Mouse (Mus musculus): ENCODE data around the gene Net1. TPM values are rescaled to one million over a fixed set of nuclear protein-coding genes. Genes with fewer than 3 reads are reported as not detected.

The Net1 gene
- polyA plus RNA-seq (2015; fragmentation: Nextera tagmentation; extraction: Ambion mirVana) = 124 and 131 TPM in 2 replicates

DNA sequence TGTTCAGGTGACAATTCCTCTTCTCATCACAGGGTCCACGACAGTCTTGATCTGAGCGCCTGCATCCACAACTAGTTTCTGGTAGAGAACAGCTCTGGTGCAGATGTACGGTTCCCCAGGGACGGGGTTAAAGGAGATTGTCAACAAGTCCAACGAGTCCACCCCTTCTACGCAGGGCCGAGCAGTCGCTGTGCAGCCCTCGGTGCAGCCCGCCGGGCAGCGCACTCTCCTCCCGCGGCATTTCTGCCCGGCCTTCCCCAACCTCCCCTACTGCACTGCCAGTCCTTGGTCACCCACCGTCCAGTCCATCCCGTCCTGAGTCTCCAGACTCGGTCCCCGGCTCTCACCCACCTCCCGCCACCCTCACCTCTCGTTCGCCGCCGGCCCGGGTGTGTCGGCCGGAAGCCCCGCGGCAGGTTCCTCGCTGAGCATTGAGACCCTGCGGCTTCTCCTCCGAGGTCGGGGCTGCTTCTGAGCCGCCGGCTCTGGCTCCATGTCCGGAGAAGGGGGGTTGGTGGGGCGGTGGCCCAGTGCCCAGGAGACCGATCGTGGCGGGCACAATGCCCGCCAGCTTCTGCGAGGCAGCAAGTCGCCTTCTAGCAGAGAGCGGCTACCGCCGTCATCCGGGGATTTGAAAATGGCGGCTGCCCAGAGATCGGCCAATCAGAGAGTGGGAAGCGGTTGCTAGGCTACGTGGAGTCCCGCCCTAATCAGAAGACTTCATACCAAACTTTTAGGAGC lies at the start of gene Net1, which contains the start of gene Tubal3:
Gene Net1, minus strand, starts transcription at position 650 of the 741 bp plus-strand sequence.
Gene Tubal3, plus strand, starts transcription at position 704 of the 741 bp plus-strand sequence.
- Histone ChIP-seq H3K9ac (peak within 1 kb of the TSS; percentile 86), H3K4me3 (replicated peaks) (peak within 1 kb of the TSS; percentile 89), H3K27ac (no peak within 1 kb of the TSS), H3K27me3 (replicated peaks) (no peaks in the 10 kb centered on the region), H3K36me3 (no peaks in the 10 kb centered on the region; the same call in 1 of the 2 replicates), H3K4me1 (replicated peaks) (peaks cover 5% of the 10 kb centered on the region; the same call in 1 of the 2 replicates), H3K9me3 (no peaks in the 10 kb centered on the region), H3K4me2 (replicated peaks) (peak within 1 kb of the TSS; percentile 61)
- ATAC-seq = peak; percentile 99
- under 1% methylated on average over 52 of the region's 52 CpGs for WGBS

DNA sequence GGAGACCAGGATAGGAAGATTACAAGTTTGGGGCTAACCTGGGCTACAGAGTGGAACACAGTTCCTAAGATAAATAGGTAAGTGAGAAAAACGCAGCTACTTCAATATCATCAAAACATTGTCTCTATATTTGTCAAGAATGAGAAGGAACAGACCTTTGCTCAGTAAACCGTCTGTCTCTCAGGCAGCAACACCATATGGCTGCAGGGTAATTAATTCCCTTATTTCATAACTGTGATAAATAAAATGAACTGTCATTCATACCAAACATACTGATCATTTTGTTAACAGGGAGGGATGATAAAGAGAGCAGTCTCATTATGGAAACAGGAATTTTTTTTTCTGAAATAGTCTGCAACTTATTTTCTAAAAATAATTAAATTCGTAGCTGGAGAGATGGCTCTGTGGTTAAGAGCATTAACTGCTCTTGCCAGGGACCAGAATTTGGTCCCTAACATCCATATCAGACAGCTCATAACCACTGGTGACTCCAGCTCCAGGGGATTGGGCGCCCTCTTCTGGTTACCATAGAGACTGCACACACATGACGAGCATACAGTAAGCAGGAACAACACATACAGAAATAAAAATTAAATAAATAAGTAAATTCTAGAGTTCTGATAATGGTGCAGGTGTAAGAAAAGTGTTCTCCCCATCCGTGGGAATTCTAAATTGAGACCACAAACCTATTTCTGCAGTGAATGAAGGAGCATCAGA lies 33.3 kb upstream of the Net1 start:
- ATAC-seq = no peak

DNA sequence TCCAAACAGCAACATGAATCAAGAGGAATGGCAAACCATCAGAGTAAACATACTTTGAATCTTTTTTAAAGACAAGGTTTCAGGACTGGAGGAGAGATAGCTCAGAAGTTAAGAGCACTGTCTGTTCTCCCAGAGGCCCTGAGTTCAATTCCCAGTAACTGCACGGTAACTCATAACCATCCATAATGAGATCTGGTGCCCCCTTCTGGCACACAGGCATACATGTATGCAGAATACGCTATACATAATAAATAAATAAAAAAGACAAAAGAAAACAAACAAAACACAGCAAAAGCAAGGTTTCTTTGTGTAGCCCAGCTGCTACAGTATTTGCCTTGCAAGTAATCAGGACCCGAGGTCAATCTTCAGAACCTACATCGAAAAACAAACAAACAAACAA lies 31.5 kb upstream of the Net1 start:
- 89% methylated on average over 4 of the region's 4 CpGs for WGBS
- Histone ChIP-seq H3K4me2 (replicated peaks) (no peak overlapping the region), H3K9me3 (no peaks in the 10 kb centered on the region), H3K4me1 (replicated peaks) (no peaks in the 10 kb centered on the region), H3K27me3 (replicated peaks) (no peaks in the 10 kb centered on the region), H3K9ac (no peak overlapping the region), H3K27ac (no peak overlapping the region), H3K36me3 (no peaks in the 10 kb centered on the region), H3K4me3 (replicated peaks) (no peak overlapping the region)
- ATAC-seq = no peak

More for the DNA sequence above, 33.3 kb upstream of the Net1 start:
- H3K27ac ChIP-seq = no peak overlapping the region
- H3K4me3 ChIP-seq (replicated peaks) = no peak overlapping the region
- WGBS = 72% methylated on average over 6 of the region's 6 CpGs
- H3K36me3 ChIP-seq = no peaks in the 10 kb centered on the region
- no peaks in the 10 kb centered on the region for H3K4me1 ChIP-seq (replicated peaks)
- H3K27me3 ChIP-seq (replicated peaks) = no peaks in the 10 kb centered on the region
- H3K9me3 ChIP-seq = no peaks in the 10 kb centered on the region
- H3K4me2 ChIP-seq (replicated peaks) = no peak overlapping the region
- H3K9ac ChIP-seq = no peak overlapping the region

DNA sequence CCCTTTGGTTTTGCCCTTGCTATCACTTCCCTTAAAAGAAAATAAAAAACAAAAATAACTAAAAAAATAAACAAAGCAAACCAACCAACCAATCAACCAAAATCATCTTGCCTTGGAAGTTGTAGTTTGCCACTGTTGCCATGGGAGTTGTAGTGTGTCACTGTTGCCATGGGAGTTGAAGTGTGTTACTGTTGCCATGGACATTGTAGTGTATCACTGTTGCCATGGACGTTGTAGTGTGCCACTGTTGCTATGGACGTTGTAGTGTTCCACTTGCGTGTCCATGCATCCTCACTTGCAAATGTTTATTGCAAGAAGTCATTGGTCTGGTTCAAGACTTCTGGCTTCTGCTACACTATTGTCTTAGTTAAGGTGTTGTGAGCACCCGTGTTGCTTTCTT lies 29.2 kb upstream of the Net1 start:
- no peaks in the 10 kb centered on the region for H3K27me3 ChIP-seq (replicated peaks)
- no peak overlapping the region for H3K4me2 ChIP-seq (replicated peaks)
- no peak for ATAC-seq
- 87% methylated on average over 4 of the region's 4 CpGs for WGBS
- no peak overlapping the region for H3K9ac ChIP-seq
- no peaks in the 10 kb centered on the region for H3K4me1 ChIP-seq (replicated peaks)
- H3K27ac ChIP-seq = no peak overlapping the region
- H3K4me3 ChIP-seq (replicated peaks) = no peak overlapping the region
- no peaks in the 10 kb centered on the region for H3K36me3 ChIP-seq
- H3K9me3 ChIP-seq = no peaks in the 10 kb centered on the region

DNA sequence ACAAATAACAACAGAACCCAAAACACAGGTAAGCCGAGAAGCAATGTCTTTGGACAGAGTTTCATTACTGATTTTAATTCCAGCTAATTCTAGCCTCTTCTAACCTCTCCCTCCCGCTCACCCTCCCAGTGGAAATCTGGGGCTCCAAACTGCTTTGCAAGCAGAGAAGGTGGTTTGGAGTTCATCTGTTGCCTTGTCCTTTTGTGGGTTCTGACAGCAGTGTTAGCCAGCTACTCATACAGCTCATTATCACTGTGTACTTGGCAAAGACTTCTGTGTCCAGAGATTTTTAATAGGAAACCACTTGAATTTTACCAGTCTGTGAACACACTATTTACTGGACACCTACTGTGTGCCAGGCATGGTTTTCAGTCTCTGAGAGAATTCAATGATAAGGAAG lies 27.2 kb upstream of the Net1 start, which contains the start of gene Ucn3:
Gene Ucn3, minus strand, starts transcription at position 101 of the 400 bp plus-strand sequence.
- WGBS = 79% methylated on average over 2 of the region's 2 CpGs
- Histone ChIP-seq H3K27me3 (replicated peaks) (no peaks in the 10 kb centered on the region), H3K9me3 (no peaks in the 10 kb centered on the region), H3K9ac (no peak within 1 kb of the TSS), H3K36me3 (no peaks in the 10 kb centered on the region), H3K4me2 (replicated peaks) (no peak within 1 kb of the TSS), H3K27ac (no peak within 1 kb of the TSS), H3K4me3 (replicated peaks) (no peak within 1 kb of the TSS), H3K4me1 (replicated peaks) (no peaks in the 10 kb centered on the region)
- ATAC-seq = no peak

DNA sequence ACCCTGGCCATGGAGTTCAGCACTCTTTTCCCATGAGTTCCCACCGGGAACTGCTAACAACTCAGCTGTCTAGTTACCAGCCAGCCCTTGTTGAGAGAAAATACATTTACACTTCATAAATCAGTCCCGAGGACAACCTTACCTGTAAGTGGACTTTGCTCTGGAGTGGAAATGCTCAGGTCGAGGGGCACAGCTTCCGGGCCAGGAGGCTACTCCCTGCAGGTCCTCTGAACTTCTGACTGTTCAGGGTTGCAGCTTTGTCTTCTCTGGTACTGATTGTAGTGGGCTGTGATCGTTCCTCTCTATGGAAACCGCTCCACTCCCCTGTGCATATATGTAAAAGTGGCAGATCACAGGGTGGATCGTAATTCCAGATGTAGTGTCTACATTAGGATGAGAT lies 26.7 kb upstream of the Net1 start:
- Histone ChIP-seq H3K9ac (no peak overlapping the region), H3K27me3 (replicated peaks) (no peaks in the 10 kb centered on the region), H3K4me1 (replicated peaks) (no peaks in the 10 kb centered on the region), H3K36me3 (no peaks in the 10 kb centered on the region), H3K27ac (no peak overlapping the region), H3K9me3 (no peaks in the 10 kb centered on the region), H3K4me3 (replicated peaks) (no peak overlapping the region), H3K4me2 (replicated peaks) (no peak overlapping the region)
- peak; percentile 88 for ATAC-seq
- 52% methylated on average over 7 of the region's 7 CpGs for WGBS

DNA sequence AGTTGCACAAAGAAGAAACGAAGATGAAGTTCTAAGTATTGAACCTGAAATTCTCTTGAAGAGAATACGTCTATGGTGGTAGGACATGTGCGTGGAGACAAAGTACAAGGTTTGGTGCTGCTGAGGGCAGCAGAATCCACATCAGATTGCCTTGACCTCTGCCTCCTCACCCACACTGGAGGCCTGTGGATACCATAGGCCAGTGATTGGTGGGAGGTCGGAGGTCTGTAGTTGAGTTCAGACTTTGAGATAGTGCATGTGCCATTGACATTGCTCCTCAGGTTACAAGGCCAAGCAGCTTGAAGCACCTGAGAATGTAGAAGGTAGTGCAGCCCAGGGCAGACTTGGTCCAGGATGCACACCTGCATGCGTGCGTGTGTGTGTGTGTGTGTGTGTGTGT lies 8.0 kb upstream of the Net1 start:
- Histone ChIP-seq H3K27me3 (replicated peaks) (no peaks in the 10 kb centered on the region), H3K4me2 (replicated peaks) (0 out of 2 replicates have a peak overlapping the region, but pooled peaks have one; percentile 26), H3K27ac (peak overlapping the region; percentile 44; the same call in 1 of the 2 replicates), H3K9ac (no peak overlapping the region), H3K9me3 (no peaks in the 10 kb centered on the region), H3K4me1 (replicated peaks) (no peaks in the 10 kb centered on the region), H3K4me3 (replicated peaks) (no peak overlapping the region), H3K36me3 (no peaks in the 10 kb centered on the region)
- ATAC-seq = peak; percentile 90
- WGBS = 73% methylated on average over 6 of the region's 6 CpGs

DNA sequence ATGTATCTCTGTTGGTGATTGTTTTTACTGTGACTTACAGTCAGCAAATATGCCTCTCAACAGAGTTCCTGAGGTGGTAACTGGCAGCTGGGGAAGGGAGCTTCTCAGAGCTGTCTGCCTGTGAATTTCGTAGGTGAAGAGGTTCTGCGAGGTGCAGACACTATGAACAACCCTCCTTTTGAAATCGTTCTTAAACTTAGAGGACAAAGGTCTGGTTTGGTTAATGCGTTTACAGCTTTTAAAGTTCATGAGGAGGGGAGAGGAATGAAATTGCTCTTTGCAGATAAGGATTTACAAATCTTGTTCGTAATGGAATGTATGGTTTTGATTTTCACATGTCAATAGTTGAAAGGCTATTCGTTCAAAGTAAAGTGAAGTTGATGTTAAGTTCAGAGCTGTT lies 7.6 kb upstream of the Net1 start:
- Histone ChIP-seq H3K4me1 (replicated peaks) (no peaks in the 10 kb centered on the region), H3K27ac (peak overlapping the region; percentile 44; the same call in 1 of the 2 replicates), H3K9ac (no peak overlapping the region), H3K36me3 (no peaks in the 10 kb centered on the region), H3K4me2 (replicated peaks) (peak overlapping the region; percentile 27), H3K4me3 (replicated peaks) (0 out of 2 replicates have a peak overlapping the region, but pooled peaks have one; percentile 12), H3K9me3 (no peaks in the 10 kb centered on the region), H3K27me3 (replicated peaks) (no peaks in the 10 kb centered on the region)
- WGBS = 52% methylated on average over 6 of the region's 6 CpGs
- peak; percentile 89 for ATAC-seq

DNA sequence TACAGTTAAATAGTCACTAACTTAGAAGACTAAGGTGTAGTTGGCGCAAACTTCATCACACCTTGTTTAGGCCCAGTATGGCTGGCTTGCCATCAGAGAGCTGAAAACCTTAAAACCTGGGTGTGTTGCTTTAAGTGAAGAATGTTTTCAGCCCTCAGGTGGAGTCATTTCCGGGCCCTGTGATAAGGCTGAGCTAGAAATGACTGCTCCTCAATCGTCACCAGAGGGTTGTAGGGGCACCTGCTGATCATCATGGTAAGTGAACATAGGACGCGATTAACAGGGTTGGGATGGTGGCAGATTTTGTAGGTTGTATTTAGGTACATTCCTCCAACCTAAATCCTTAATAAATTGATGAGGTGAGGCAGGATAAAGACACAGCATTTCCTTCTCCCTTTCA lies 6.5 kb upstream of the Net1 start:
- no peaks in the 10 kb centered on the region for H3K4me1 ChIP-seq (replicated peaks)
- H3K9me3 ChIP-seq = no peaks in the 10 kb centered on the region
- H3K4me2 ChIP-seq (replicated peaks) = no peak overlapping the region
- H3K4me3 ChIP-seq (replicated peaks) = peak overlapping the region; percentile 20
- no peak overlapping the region for H3K27ac ChIP-seq
- 68% methylated on average over 5 of the region's 5 CpGs for WGBS
- no peaks in the 10 kb centered on the region for H3K27me3 ChIP-seq (replicated peaks)
- peak; percentile 64; the same call in 1 of the 2 replicates for ATAC-seq
- H3K9ac ChIP-seq = no peak overlapping the region
- no peaks in the 10 kb centered on the region for H3K36me3 ChIP-seq

DNA sequence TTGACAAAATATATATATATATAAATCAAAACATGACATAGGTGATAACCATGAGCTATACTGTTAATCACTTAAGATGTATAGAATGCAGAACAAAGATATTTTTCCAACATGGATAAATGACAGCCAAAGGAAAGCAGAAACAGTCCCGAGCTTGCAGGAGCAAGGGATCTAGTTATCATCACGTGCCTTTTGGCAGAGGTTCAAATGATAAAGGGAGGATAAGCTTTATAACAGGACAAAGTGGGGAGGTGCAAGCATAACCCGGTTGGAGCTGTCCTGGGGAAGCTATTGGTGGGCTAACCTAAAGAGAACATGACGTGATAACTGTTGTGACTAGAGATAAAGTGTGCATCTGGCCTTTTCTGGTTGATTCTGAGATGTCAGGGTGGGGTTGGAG lies 4.5 kb downstream of the Net1 start:
- H3K27me3 ChIP-seq (replicated peaks) = no peaks in the 10 kb centered on the region
- WGBS = 71% methylated on average over 4 of the region's 4 CpGs
- ATAC-seq = no peak
- H3K9me3 ChIP-seq = no peaks in the 10 kb centered on the region
- H3K27ac ChIP-seq = no peak overlapping the region
- H3K36me3 ChIP-seq = no peaks in the 10 kb centered on the region; the same call in 1 of the 2 replicates
- peaks cover 5% of the 10 kb centered on the region; the same call in 1 of the 2 replicates for H3K4me1 ChIP-seq (replicated peaks)
- no peak overlapping the region for H3K9ac ChIP-seq
- no peak overlapping the region for H3K4me2 ChIP-seq (replicated peaks)
- H3K4me3 ChIP-seq (replicated peaks) = no peak overlapping the region

DNA sequence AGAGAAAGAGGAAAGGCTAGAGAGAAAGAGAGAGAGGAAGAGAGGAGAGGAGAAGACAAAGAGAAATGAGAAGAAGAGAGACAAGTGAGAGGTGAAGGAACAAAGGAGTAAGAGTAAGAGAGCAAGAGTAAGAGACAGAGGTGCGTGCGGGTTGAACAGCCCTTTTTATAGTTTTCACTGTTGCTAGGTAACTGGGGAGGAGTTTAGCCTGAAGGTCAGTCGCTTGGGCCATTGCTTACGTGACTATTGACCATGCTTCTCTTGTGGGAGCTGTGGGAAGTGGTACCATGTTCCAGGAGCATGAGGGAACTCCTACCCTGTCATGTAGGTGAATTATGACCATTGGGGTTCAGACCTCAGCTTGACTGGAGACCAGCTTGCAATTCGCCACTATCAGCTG lies 7.7 kb downstream of the Net1 start:
- H3K9me3 ChIP-seq = no peaks in the 10 kb centered on the region
- H3K27ac ChIP-seq = no peak overlapping the region
- 87% methylated on average over 5 of the region's 5 CpGs for WGBS
- H3K36me3 ChIP-seq = no peaks in the 10 kb centered on the region
- no peak overlapping the region for H3K9ac ChIP-seq
- H3K4me2 ChIP-seq (replicated peaks) = no peak overlapping the region
- H3K27me3 ChIP-seq (replicated peaks) = no peaks in the 10 kb centered on the region
- ATAC-seq = no peak
- H3K4me1 ChIP-seq (replicated peaks) = 0 out of 2 replicates have a peak, but pooled peaks cover 4% of the 10 kb centered on the region
- H3K4me3 ChIP-seq (replicated peaks) = no peak overlapping the region

DNA sequence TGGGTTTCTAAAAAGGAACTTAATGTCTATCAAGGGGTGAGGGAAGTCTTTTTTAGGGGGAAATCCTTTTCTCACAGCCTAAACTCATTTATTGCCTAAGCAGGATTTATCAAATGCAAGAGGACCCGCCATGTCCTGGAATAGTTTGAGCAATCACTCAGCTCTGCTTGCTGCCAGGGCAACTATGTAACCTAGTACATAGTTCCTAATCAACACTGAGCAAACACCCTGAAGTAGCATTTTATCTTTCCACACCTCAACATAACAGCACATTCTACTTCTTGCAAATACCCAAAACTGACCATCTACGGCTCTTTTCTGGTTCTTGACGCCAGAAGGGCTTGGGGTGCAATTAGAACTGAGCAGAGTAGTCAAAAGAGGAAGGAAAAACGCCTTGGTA lies 9.8 kb downstream of the Net1 start:
- Histone ChIP-seq H3K27ac (no peak overlapping the region), H3K9ac (no peak overlapping the region), H3K27me3 (replicated peaks) (no peaks in the 10 kb centered on the region), H3K4me1 (replicated peaks) (0 out of 2 replicates have a peak, but pooled peaks cover 2% of the 10 kb centered on the region), H3K4me3 (replicated peaks) (no peak overlapping the region), H3K9me3 (no peaks in the 10 kb centered on the region), H3K36me3 (no peaks in the 10 kb centered on the region), H3K4me2 (replicated peaks) (no peak overlapping the region)
- WGBS = 64% methylated on average over 4 of the region's 4 CpGs
- ATAC-seq = no peak; the same call in 1 of the 2 replicates

All from intestine, embryonic 15.5 days (tissue).